Mouse (Mus musculus) testis, postnatal 10 days (tissue): ENCODE results near the gene Efna5.

ENCODE experiments used
- DNase-seq: peaks from one replicate; pipeline ENCODE4 v3.0.0; 2021; ENCODE audit warnings: low spot score

Gene Efna5

DNA sequence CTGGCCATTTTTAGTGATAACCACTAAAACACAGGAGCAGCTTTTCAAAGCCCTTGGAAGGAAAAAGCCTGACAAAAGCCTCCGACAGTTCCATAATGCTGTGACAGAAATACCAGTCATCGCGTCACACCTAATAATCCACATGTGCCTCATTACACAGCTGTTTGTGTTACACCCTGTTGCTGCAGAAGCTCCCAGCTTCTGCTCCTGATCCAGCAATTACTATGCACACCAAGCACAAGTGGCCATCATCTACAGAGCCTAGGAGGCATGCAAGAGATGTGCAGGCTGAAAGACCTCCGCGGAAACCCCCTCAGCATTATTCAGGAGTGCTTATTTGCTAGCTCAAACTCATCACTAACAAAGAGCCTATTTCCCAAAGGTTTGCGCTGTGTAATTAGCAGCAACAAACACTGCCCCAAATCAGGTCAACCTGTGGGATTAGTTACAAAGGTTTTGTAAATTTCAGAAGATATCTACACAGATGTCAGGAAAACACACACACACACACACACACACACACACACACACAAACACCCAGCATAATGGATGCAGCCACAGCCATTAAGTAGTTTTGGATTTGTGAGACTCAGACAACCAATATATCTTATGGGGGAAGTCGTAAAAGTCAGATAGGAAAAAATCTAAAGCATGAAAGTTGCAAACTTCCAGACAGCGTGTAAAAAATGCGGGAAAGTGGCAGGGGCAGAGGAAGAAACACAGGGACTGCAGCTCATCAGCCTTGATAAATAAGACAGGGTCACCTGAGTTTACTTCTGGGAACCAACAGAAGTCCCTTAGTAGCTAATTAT, 180.1 kb downstream of the Efna5 start:
- DNase-seq, result no peak

DNA sequence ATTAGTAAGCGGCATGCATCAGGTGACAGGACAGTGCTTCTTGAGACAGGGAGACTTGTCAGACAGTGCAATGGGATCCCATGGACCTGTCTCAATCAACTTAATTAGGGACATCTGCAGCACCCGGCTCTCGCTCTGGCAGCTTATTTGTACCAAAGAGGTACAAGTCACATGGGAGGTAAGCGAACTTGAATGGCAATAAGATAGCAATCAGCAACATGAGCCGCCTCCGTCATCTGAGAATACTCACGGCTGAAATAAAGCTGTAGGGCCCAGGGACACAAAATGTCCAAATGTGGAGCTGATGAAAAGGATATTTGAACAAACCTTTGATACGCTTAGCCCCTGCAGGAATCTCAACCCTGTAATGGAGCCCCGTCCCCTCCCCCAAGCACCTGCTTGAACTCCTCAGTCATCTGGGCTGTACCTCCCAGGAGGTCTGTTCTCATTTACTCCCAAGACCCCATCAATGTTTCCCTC, 186.1 kb downstream of the Efna5 start:
- no peak for DNase-seq

DNA sequence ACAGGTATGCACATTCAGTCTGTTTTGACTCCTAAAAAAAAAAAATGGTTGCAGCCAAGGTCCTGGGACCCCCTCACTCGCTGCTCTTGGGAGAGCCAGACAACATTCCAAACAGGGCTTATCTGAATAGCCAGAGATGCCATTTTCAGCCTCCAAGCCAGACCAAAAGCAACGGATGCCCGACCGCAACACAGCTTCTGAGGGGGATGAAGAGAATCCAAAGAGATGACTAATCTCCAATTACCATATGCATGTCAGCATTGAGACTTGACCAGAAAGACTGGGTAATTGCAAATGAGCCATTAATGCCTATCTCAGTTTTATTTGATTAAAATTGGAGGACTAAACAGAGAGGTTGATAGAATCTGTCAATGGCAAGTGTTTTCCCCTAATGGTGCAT, 188.9 kb downstream of the Efna5 start:
- DNase-seq, result no peak

DNA sequence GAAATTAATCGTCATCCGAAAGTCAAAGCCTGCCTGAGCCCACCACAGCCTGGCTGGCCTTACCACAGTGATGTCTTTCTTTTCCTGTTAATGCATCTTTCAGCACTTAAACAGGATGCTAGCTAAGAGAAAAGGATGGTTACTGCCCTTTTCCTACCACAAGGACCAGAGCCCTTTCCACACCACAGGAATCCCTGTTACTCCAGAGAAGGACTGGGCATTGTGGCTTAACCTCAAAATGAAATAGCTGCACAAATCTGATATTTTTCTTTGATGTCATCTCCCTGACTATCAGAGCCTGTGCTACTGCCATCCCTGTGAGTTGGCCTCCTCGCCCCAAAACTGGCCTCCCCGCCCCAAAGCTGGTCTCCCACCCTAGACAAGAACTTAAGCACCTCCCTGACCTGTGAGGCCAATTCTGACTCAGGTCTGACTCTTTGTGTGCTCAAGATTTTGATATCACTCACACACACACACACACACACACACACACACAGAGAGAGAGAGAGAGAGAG, 189.9 kb downstream of the Efna5 start:
- no peak for DNase-seq

DNA sequence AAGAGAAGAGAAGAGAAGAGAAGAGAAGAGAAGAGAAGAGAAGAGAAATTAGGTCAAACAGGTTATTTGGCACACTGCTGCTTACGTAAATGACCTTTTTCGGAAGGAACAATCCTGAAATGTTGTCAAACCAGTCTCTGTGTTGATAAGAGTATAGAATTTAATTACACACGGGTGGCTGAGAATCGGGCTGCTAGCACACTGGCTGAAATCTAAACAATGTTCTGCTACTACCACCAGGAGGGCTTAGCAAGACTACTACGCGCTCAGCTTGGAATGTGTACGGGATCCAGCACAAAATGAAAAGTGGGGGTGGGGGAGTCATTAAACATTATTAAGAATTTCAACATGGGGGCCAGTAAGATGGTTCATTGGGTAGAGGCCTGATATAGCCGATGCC, 190.9 kb downstream of the Efna5 start:
- DNase-seq, result no peak

DNA sequence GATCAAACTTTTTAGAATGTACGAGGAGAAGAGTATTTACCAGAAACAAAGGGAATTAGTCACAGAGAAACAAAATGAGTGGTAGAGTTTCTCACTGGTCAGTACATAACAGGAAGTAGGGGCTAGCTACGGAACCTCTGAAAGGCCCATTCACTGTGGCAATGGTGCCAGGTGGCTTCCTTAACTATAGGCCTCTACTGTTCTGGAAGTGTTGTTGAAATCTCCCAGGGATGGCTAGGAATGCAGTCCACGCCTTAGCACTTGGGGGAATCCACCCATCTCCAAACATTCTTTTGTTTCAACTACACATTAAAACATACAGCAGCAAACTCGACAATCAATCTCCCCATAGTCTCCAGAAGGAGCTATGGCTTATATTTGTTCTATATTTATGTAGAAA, 191.5 kb downstream of the Efna5 start:
- no peak for DNase-seq

DNA sequence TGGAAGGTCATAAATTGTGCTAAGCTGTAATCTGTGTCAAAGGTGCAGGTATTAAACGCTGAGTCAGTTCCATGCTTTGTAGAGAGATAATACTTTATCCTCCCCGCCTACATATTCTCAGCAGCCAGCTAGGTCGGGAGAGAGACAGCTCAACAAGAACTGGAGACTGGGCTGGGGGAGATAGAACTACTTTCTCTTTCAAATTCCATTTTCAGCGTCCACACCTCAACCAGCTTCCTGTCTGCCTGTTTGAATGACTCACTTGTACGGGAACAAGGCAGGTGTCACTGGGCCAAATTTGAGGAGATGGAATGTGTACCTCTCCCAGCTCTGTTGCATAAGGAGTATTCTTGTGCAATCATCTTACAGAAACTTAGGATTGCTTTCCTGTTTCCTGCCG, 193.7 kb downstream of the Efna5 start:
- DNase-seq, result no peak

DNA sequence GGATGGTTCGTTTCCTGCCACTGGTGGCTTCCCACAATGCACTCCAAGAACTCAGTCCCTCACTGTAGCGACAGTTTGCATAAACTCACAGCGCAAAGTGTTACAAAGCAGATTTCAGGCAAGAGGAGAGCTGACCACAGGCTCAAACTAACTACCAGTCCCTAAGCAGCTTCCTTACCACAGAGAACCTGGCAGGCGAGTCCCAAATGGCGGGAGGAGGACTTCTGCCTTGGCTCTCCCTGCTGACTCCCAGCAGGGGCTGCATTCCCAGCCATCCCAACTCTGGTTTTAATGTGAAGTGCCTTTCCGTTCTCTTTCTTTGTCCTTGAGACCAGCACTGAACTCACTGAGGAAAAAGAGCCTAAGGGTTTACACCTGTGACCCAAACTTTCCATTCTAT, 195.9 kb downstream of the Efna5 start:
- DNase-seq, result no peak

DNA sequence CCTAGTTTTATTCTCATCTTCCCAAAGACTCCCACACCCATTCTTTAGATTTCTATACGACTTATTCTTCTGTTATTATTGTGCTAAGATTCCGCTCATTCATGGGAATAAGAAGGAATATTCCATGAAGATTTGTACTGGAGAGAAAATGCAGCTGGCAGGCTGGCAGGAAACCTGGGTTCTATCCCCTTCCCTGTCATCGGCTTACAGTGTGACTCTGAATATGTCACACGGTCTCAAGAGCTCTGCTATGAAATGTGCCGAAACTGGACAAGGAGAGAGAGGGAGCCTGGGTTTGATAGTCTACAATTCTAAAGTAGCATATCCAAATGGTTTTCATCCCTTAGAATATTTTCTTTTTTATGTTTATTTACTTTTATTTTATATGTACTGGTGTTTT, 198.0 kb downstream of the Efna5 start:
- no peak for DNase-seq

DNA sequence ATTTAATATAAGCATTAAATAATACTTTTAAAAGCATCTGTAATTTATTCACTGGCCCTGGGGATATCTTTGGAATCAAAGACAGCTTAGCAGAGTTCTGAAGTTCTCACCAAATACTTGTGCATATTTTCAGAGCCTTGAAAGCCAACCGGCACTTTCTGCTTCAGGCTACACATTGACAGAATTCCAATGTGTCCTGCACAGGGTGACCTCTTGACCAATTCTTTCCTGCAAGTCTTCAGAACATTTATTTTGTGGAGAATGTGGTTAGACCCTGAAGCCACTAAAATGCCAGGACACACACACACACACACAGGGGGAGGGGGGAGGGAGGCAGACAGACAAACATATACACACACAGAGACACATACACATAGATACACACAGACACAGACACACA, 199.4 kb downstream of the Efna5 start:
- no peak for DNase-seq

DNA sequence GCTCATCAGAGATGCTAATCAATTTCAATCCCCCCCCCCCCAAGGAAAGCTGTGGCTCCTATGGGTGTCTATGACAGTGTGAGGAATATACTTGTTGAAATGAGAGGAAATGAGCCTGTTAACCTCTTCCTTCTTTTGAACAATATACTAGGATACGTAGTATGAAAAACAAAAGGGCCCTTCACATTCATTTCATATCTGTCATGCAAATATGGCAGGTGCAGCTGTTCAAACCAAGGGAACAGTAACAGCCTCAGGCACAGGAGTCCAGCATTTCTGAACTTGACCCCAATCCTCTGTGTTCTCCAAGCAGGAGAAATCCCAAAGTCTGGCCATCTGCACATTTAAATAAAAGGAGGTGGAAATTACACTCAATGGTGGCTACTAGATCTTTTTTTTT, 200.4 kb downstream of the Efna5 start:
- DNase-seq, result no peak

DNA sequence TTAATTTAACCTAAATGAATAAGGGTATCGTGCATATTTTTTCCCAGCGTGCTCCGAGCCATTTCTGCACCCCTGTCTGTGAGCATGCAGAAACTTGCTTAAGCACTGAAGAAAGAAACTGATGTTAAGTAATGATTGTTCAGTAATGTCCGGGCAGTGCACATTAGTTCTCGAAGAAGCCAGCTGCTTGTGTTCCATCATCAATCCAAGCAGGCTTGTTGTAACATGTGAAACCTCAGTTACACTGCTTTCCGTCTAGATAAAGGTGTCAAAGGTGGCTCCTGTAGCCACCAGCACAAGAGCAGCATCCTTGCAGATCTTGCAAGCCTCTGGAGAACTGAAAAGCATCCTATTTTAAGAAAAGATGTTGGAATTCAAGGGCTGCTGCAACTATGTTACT, 204.3 kb downstream of the Efna5 start:
- no peak for DNase-seq

DNA sequence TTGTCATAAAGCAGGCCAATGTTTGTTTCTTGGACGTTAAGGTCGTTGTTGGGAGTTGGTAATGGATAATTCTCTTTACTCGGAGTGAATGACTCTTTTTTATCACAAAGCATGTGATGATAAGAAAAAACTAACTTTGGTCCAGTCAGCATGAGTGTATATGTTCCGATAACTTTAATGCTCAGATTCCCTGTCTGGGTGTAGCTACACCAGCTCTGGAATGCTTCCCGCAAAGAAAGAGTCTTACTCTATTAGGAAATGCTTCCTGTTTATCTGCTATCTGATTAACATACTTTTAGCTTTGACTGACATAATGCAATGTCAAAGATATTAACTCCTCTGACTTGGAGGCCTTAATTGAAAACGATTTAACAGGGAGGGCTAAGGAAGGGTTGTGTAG, 204.7 kb downstream of the Efna5 start:
- no peak for DNase-seq

DNA sequence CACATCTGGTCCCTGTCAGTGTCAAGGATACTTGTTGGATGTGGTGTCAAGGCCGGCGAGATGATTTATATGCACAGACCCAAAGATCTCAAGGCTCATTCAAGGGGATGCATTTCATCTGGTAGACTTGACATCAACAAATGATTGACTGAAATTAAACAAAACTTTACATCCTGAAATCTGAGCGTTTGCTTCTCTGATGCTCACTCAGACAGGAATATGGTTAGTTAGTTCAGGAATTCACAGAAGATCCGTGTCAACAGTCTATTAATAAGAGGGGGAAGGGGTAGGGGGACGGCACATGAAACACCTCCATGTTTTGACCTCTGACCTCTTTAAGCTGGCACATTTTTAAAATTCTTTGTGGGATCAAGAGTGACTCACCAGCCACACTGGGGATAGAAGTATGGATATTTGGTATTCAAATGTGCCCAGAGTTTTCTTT, 205.3 kb downstream of the Efna5 start:
- DNase-seq, result no peak

DNA sequence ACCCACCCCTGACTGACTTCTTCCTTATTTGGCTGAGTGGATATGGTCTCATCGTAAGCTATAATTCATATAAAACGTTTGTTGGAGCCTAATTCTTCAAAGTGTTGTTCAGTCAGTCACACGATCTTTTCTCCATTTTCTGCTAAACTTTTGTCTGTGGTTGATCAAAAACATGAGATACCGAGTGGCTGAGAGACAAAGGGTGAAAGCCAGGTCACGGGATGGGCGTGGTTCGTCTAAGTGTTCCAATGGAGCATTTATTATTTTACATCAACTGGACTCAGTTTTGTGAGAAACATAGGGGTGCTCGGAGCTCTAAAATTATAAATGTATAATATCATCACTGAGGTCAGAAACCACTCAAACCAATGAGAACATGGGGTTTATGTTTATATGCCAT, 209.0 kb downstream of the Efna5 start:
- DNase-seq, result no peak

DNA sequence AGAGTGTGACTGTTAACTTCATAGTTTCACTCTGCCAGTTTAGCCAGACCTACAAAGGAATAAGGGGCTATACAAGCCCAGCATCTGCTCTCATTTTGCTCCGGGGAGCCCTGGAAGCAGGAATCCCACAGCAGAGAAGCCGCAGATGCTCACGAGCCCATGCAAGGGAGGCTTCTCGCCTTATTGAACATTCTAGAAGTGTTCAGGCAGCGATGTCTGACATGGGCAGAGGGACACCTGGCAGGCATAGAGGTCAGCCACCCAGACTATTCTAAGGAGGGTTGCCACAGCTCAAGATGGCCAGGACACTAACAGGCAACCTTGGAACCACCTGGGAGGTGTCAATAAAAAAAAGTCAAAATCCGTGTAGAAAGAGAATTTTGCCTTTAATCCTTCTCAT, 214.4 kb downstream of the Efna5 start:
- DNase-seq, result no peak

DNA sequence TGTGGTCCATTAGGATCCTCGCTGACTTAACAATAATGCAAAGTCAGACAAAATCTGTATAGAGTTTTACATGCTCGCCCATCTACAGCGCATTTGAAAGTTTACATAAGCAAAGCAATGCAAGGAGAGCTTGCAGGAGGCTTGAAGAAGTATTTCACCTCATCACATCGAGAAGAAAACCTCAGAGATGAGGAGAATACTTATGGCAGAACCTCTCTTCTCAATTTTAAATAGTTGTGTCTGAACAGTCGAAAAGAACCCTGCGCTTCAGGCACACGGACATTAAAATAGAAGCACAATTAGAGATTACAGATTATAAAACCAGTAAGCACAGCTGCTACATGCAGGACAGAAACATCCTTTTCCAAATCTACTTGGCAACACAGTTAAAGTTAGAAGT, 215.3 kb downstream of the Efna5 start:
- DNase-seq, result no peak

DNA sequence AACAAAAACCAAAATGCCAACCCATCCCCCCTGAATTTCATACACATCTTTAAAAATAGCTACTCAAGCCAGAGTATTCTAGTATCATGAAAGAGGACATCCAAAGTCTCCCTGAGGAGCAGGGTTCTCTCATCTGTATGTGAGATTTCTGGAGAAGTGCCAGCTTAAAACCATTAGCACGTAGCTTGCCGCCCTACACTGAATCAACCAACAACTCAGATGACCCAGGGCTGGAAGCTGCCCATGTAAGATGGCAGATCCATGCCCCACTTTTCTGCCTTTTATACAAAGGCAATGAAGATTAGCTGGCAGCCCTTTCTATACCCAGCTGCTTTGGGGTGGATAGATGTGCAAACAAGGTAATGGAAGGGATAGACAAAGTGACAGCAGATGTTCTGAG, 216.4 kb downstream of the Efna5 start:
- no peak for DNase-seq

DNA sequence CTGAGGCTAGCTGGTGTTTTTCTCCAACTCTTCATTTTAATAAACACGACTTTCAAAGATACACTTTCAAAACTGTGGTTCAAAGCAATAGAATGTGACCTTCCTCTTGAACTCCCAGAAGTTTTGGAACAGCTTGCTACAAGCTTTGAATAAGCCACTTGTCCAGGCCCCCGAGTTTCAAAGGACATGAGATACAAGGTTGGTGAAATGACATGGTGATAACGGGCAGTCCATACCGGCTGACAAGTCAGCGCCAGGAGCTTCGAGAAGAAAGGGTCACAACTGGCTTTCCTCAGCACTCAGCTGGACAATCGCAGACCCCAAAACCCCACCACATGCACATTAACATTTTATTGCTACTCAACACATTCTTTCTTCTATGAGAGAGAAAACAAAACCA, 219.3 kb downstream of the Efna5 start:
- no peak for DNase-seq

DNA sequence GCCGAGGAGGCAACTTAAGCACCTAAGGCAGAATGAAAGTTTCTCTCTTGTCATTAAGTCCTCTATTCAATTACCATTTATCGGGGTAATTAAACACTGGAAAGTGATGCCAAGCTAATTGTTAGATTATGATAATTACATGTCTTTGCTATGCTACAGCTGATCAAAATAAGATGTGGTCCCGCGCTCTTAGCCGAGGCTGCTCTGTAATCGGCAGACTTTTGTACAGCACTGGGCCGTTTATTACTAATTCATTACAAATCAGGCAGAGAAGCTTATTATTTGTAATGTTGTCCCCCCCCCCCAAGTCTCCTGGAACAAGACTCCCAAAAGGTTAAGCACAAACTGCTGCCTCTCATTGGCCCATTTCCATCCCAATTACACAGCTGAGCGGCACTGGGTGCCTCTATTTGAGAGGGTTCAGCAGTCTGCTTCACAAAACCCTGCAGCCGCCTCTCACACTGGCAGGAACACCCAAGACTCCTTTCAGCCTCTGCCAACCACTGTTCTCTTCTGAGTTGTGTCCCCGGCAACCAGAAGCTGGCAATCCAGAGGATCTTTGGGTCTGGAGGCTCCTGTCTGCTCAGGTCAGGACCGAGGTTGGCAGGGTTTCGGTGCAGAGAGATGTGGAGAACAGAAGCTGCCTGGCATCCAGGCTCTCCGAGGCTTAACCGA, 221.5 kb downstream of the Efna5 start:
- DNase-seq, result no peak

DNA sequence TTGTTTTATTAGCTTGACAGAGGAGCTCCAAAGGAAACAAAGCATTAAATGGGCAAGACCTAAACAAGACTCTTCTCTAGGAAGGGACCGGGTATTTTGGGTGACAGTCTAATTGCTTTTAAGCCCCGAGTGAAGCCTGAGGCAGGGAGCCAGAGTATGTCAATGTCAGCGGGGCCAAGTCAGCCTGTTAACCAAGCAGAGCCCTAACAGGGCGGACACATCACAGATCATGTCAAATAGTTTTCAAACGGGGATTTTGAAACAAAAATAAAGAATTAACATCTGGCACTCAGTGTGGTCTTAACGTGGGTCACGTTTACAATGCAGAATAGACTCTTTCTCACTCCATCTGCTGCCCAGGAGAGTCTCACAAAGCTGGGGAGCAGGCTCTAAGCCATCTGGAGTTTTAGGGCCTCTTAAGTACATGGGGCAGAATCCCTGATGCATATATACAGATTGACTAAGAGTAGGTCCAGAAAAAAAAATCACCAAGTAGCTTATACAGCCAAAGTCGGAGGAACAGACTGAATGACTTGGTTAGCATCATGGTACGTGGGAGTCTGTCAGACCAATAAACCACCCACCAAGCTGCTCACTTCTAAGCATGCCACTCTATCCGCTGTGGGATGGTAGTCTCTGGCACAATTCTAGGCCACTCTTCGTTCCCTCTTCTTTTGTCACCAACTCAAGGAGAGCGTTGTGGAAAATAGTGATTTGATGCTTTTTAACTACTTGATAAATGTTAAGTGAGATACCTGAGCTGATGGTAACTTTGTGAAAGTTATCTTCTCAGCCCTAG, 223.1 kb downstream of the Efna5 start:
- no peak for DNase-seq

DNA sequence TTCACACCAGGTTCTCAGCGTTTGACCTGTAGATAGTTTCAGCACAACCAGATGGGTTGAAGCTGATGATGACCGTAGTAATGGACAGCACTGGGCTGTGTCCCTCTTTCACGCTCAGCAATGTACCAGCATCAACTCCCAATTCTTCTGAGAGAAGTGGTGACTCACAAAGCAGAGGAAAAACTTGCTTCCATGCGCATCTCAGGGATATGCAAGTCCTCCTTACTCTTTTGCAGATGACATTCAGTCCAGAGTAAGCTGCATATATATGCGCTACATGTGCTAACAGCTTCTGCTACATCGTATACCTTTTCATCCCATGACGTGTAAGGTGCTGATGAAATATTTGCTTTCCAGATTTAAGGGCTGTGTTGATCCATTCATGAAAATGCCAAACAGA, 224.1 kb downstream of the Efna5 start:
- no peak for DNase-seq

DNA sequence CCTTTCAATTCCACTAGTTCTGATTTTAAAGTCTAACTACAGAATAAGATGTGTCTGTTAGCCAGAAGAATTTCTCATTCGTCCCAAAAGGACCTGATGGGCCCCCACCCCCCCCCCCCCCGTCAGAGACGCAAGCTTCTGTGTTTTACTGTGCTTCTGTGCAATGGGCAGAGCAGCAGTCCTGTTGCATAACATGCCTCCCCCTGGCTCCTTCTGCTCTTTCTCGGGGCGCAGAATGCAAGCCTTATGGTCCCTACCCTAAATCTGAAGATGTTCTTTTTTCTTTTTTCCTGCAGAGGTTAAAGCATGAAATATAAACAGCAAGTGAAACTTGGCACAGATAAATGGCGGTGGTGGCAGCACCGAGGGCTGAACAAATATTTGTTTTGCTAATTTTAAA, 224.5 kb downstream of the Efna5 start:
- DNase-seq, result no peak
